Mouse (Mus musculus): ENCODE data around the gene Dnase1l3. TPM values are rescaled to one million over a fixed set of nuclear protein-coding genes. Genes with fewer than 3 reads are reported as not detected.

Dnase1l3 gene
- polyA plus RNA-seq, 1 experiment from 2014 or later, result 1.2 TPM

GRCm38 (mm10) chr14:7963160-7963559, 31.2 kb downstream of the Dnase1l3 start:
- no peaks in the 10 kb centered on the region for H3K27me3 ChIP-seq (replicated peaks)
- 0 out of 2 replicates have a peak overlapping the region, but pooled peaks have one; percentile 18 for H3K27ac ChIP-seq
- peaks cover 14% of the 10 kb centered on the region for H3K4me1 ChIP-seq (replicated peaks)
- no peak overlapping the region for H3K9ac ChIP-seq
- peak; percentile 27; the same call in 1 of the 2 replicates for ATAC-seq
- no peaks in the 10 kb centered on the region for H3K9me3 ChIP-seq
- WGBS, result 41% methylated on average over 7 of the region's 7 CpGs
- H3K4me3 ChIP-seq (replicated peaks), result no peak overlapping the region
- H3K4me2 ChIP-seq (replicated peaks), result no peak overlapping the region
- H3K36me3 ChIP-seq, result no peaks in the 10 kb centered on the region

- Histone ChIP-seq H3K27ac (no peak overlapping the region), H3K9me3 (no peaks in the 10 kb centered on the region), H3K4me3 (replicated peaks) (no peak overlapping the region), H3K27me3 (replicated peaks) (no peaks in the 10 kb centered on the region), H3K9ac (no peak overlapping the region), H3K4me2 (replicated peaks) (no peak overlapping the region), H3K36me3 (no peaks in the 10 kb centered on the region), H3K4me1 (replicated peaks) (peaks cover 14% of the 10 kb centered on the region)
- WGBS, result 90% methylated on average over 2 of the region's 2 CpGs
- ATAC-seq, result no peak
These were observed 31.7 kb downstream of the Dnase1l3 start for GRCm38 (mm10) chr14:7962626-7963025.

- H3K27ac ChIP-seq, result no peak overlapping the region
- H3K4me3 ChIP-seq (replicated peaks), result no peak overlapping the region
- H3K4me2 ChIP-seq (replicated peaks), result no peak overlapping the region
- no peak for ATAC-seq
- H3K36me3 ChIP-seq, result no peaks in the 10 kb centered on the region
- H3K4me1 ChIP-seq (replicated peaks), result peaks cover 14% of the 10 kb centered on the region
- no peaks in the 10 kb centered on the region for H3K27me3 ChIP-seq (replicated peaks)
- no peak overlapping the region for H3K9ac ChIP-seq
- WGBS, result 45% methylated on average over 5 of the region's 5 CpGs
- H3K9me3 ChIP-seq, result no peaks in the 10 kb centered on the region
These were observed 32.7 kb downstream of the Dnase1l3 start for GRCm38 (mm10) chr14:7961714-7962113.

- no peak overlapping the region for H3K9ac ChIP-seq
- no peaks in the 10 kb centered on the region for H3K36me3 ChIP-seq
- no peaks in the 10 kb centered on the region for H3K9me3 ChIP-seq
- no peak overlapping the region for H3K4me3 ChIP-seq (replicated peaks)
- WGBS, result 72% methylated on average over 11 of the region's 11 CpGs
- H3K4me1 ChIP-seq (replicated peaks), result peaks cover 14% of the 10 kb centered on the region
- no peak overlapping the region for H3K4me2 ChIP-seq (replicated peaks)
- no peaks in the 10 kb centered on the region for H3K27me3 ChIP-seq (replicated peaks)
- ATAC-seq, result no peak; the same call in 1 of the 2 replicates
- H3K27ac ChIP-seq, result no peak overlapping the region
These were observed 33.8 kb downstream of the Dnase1l3 start for GRCm38 (mm10) chr14:7960616-7961015.

- Histone ChIP-seq H3K27me3 (replicated peaks) (no peaks in the 10 kb centered on the region), H3K4me3 (replicated peaks) (no peak within 1 kb of the TSS), H3K27ac (no peak within 1 kb of the TSS), H3K4me1 (replicated peaks) (peaks cover 27% of the 10 kb centered on the region), H3K36me3 (no peaks in the 10 kb centered on the region), H3K9ac (no peak within 1 kb of the TSS), H3K4me2 (replicated peaks) (no peak within 1 kb of the TSS), H3K9me3 (no peaks in the 10 kb centered on the region)
- ATAC-seq, result no peak
- 62% methylated on average over 9 of the region's 9 CpGs for WGBS
These were observed 37.3 kb downstream of the Dnase1l3 start, which contains the start of gene Gm45521 for GRCm38 (mm10) chr14:7957049-7957448. TSS of gene Gm45521 (plus strand) at chr14:7957288.

- no peak overlapping the region for H3K9ac ChIP-seq
- H3K27me3 ChIP-seq (replicated peaks), result no peaks in the 10 kb centered on the region
- H3K4me1 ChIP-seq (replicated peaks), result peaks cover 25% of the 10 kb centered on the region
- no peak for ATAC-seq
- WGBS, result 69% methylated on average over 10 of the region's 10 CpGs
- H3K27ac ChIP-seq, result no peak overlapping the region
- no peak overlapping the region for H3K4me3 ChIP-seq (replicated peaks)
- H3K4me2 ChIP-seq (replicated peaks), result no peak overlapping the region
- 0 out of 2 replicates have a peak, but pooled peaks cover 3% of the 10 kb centered on the region for H3K36me3 ChIP-seq
- no peaks in the 10 kb centered on the region for H3K9me3 ChIP-seq
These were observed 37.9 kb downstream of the Dnase1l3 start for GRCm38 (mm10) chr14:7956427-7956826.

- no peak overlapping the region for H3K4me3 ChIP-seq (replicated peaks)
- no peaks in the 10 kb centered on the region for H3K27me3 ChIP-seq (replicated peaks)
- H3K36me3 ChIP-seq, result peaks cover 16% of the 10 kb centered on the region; the same call in 1 of the 2 replicates
- peaks cover 24% of the 10 kb centered on the region; the same call in 1 of the 2 replicates for H3K4me1 ChIP-seq (replicated peaks)
- ATAC-seq, result peak; percentile 83
- peak overlapping the region; percentile 78 for H3K27ac ChIP-seq
- 34% methylated on average over 6 of the region's 6 CpGs for WGBS
- no peaks in the 10 kb centered on the region for H3K9me3 ChIP-seq
- no peak overlapping the region for H3K4me2 ChIP-seq (replicated peaks)
- no peak overlapping the region for H3K9ac ChIP-seq
These were observed 40.3 kb downstream of the Dnase1l3 start for GRCm38 (mm10) chr14:7954071-7954471.

- peak overlapping the region; percentile 5; the same call in 1 of the 2 replicates for H3K4me2 ChIP-seq (replicated peaks)
- H3K27me3 ChIP-seq (replicated peaks), result no peaks in the 10 kb centered on the region
- no peak overlapping the region for H3K9ac ChIP-seq
- peak overlapping the region; percentile 78 for H3K27ac ChIP-seq
- 15% methylated on average over 12 of the region's 12 CpGs for WGBS
- H3K36me3 ChIP-seq, result peaks cover 16% of the 10 kb centered on the region; the same call in 1 of the 2 replicates
- peak; percentile 88 for ATAC-seq
- H3K9me3 ChIP-seq, result no peaks in the 10 kb centered on the region
- no peak overlapping the region for H3K4me3 ChIP-seq (replicated peaks)
- peaks cover 24% of the 10 kb centered on the region; the same call in 1 of the 2 replicates for H3K4me1 ChIP-seq (replicated peaks)
These were observed 41.6 kb downstream of the Dnase1l3 start for GRCm38 (mm10) chr14:7952610-7953254.

- H3K9ac ChIP-seq, result no peak overlapping the region
- WGBS, result 89% methylated on average over 9 of the region's 9 CpGs
- peaks cover 16% of the 10 kb centered on the region; the same call in 1 of the 2 replicates for H3K36me3 ChIP-seq
- no peak overlapping the region for H3K4me2 ChIP-seq (replicated peaks)
- H3K4me1 ChIP-seq (replicated peaks), result peaks cover 24% of the 10 kb centered on the region; the same call in 1 of the 2 replicates
- no peaks in the 10 kb centered on the region for H3K27me3 ChIP-seq (replicated peaks)
- ATAC-seq, result no peak
- no peak overlapping the region for H3K4me3 ChIP-seq (replicated peaks)
- no peaks in the 10 kb centered on the region for H3K9me3 ChIP-seq
- no peak overlapping the region for H3K27ac ChIP-seq
These were observed 43.1 kb downstream of the Dnase1l3 start for GRCm38 (mm10) chr14:7951234-7951633.

- peaks cover 17% of the 10 kb centered on the region; the same call in 1 of the 2 replicates for H3K36me3 ChIP-seq
- no peak for ATAC-seq
These were observed 49.1 kb downstream of the Dnase1l3 start for GRCm38 (mm10) chr14:7945261-7945660.

GRCm38 (mm10) chr14:7944349-7945039, 49.9 kb downstream of the Dnase1l3 start:
- 0 out of 2 replicates have a peak, but pooled peaks have one; percentile 41 for ATAC-seq
- 54% methylated on average over 8 of the region's 8 CpGs for WGBS
- Histone ChIP-seq H3K27me3 (replicated peaks) (no peaks in the 10 kb centered on the region), H3K9me3 (no peaks in the 10 kb centered on the region), H3K36me3 (peaks cover 11% of the 10 kb centered on the region; the same call in 1 of the 2 replicates), H3K4me1 (replicated peaks) (0 out of 2 replicates have a peak, but pooled peaks cover 11% of the 10 kb centered on the region), H3K4me2 (replicated peaks) (no peak overlapping the region), H3K4me3 (replicated peaks) (no peak overlapping the region), H3K27ac (peak overlapping the region; percentile 25; the same call in 1 of the 2 replicates), H3K9ac (no peak overlapping the region)

More at GRCm38 (mm10) chr14:7945261-7945660, 49.1 kb downstream of the Dnase1l3 start:
- H3K4me2 ChIP-seq (replicated peaks), result no peak overlapping the region
- H3K4me3 ChIP-seq (replicated peaks), result no peak overlapping the region
- H3K9me3 ChIP-seq, result no peaks in the 10 kb centered on the region
- 0 out of 2 replicates have a peak, but pooled peaks cover 11% of the 10 kb centered on the region for H3K4me1 ChIP-seq (replicated peaks)
- H3K9ac ChIP-seq, result no peak overlapping the region
- WGBS, result 73% methylated on average over 5 of the region's 5 CpGs
- no peaks in the 10 kb centered on the region for H3K27me3 ChIP-seq (replicated peaks)
- no peak overlapping the region for H3K27ac ChIP-seq

- H3K4me2 ChIP-seq (replicated peaks), result no peak overlapping the region
- ATAC-seq, result peak; percentile 25; the same call in 1 of the 2 replicates
- H3K36me3 ChIP-seq, result peaks cover 11% of the 10 kb centered on the region; the same call in 1 of the 2 replicates
- 69% methylated on average over 3 of the region's 3 CpGs for WGBS
- H3K27me3 ChIP-seq (replicated peaks), result no peaks in the 10 kb centered on the region
- H3K27ac ChIP-seq, result peak overlapping the region; percentile 25; the same call in 1 of the 2 replicates
- no peak overlapping the region for H3K4me3 ChIP-seq (replicated peaks)
- H3K4me1 ChIP-seq (replicated peaks), result 0 out of 2 replicates have a peak, but pooled peaks cover 11% of the 10 kb centered on the region
- no peak overlapping the region for H3K9ac ChIP-seq
- no peaks in the 10 kb centered on the region for H3K9me3 ChIP-seq
These were observed 50.6 kb downstream of the Dnase1l3 start for GRCm38 (mm10) chr14:7943801-7944135.

Measured in intestine, embryonic 15.5 days (tissue).